Mouse (Mus musculus) stomach, embryonic 16.5 days (tissue): ENCODE data around the gene Acot3. TPM values are rescaled to one million over a fixed set of nuclear protein-coding genes. Genes with fewer than 3 reads are reported as not detected.
"Not testable (repeated sequence)": the region's sequence is repeated elsewhere in the genome, so short reads cannot be mapped to it uniquely, and the experiment has no call there.

Experiments
- ATAC-seq: fragments of 200-750 bp; cut with Nextera tagmentation; 2 replicates; pipeline ENCODE4 v1.8.0; 2017; ENCODE audit warnings: moderate number of reproducible peaks, moderate TSS enrichment; ENCODE audit not compliant: insufficient read depth, low FRiP score
- H3K27ac ChIP-seq: fragments of 300-500 bp; sonication (generic); 2 replicates; pipeline ENCODE4 v1.5.1; 2014; ENCODE audit warnings: low read length
- H3K27me3 ChIP-seq: fragments of 300-500 bp; sonication (generic); 2 replicates; pipeline ENCODE4 v1.6.1; 2014; ENCODE audit warnings: low read length, control low read depth, mixed read lengths; ENCODE audit not compliant: control insufficient read depth, insufficient read depth
- H3K36me3 ChIP-seq: fragments of 300-500 bp; sonication (generic); 2 replicates; pipeline ENCODE4 v1.6.1; 2014; ENCODE audit warnings: low read length; ENCODE audit not compliant: control insufficient read depth, insufficient read depth
- H3K4me1 ChIP-seq: fragments of 300-500 bp; sonication (generic); 2 replicates; pipeline ENCODE4 v1.6.1; 2014; ENCODE audit warnings: low read length, control low read depth, mixed read lengths; ENCODE audit not compliant: control insufficient read depth, insufficient read depth
- H3K4me2 ChIP-seq: fragments of 300-500 bp; sonication (generic); 2 replicates; pipeline ENCODE4 v1.6.1; 2014; ENCODE audit warnings: low read depth, low read length, mixed read lengths
- H3K4me3 ChIP-seq: fragments of 300-500 bp; sonication (generic); replicated peaks from 2 replicates; pipeline ENCODE4 v1.5.1; 2014; ENCODE audit warnings: mild to moderate bottlenecking, low read length
- H3K9ac ChIP-seq: fragments of 300-500 bp; sonication (generic); 2 replicates; pipeline ENCODE4 v1.6.1; 2014; ENCODE audit warnings: low read length
- H3K9me3 ChIP-seq: fragments of 300-500 bp; sonication (generic); replicated peaks from 2 replicates; pipeline ENCODE4 v1.6.1; 2016; ENCODE audit warnings: low read length, control low read depth; ENCODE audit not compliant: control insufficient read depth
- WGBS: fragments of 180-500 bp; shearing (Covaris S2); extraction: QIAGEN DNeasy Blood & Tissue Kit; methylation state at CpG from one replicate; pipeline ENCODE4 v1.1.7; 2014; 5-methylcytosine and 5-hydroxymethylcytosine counted together
- polyA plus RNA-seq: library from polyadenylated mRNA; unstranded; fragments of >200 nt; fragmentation: Nextera tagmentation; extraction: Ambion mirVana; gene quantifications from 2 replicates; pipeline ENCODE4 v1.2.1, GENCODE M21; 2015

The Acot3 gene
- polyA plus RNA-seq, 1 experiment from 2014 or later, result 1.4 TPM

DNA sequence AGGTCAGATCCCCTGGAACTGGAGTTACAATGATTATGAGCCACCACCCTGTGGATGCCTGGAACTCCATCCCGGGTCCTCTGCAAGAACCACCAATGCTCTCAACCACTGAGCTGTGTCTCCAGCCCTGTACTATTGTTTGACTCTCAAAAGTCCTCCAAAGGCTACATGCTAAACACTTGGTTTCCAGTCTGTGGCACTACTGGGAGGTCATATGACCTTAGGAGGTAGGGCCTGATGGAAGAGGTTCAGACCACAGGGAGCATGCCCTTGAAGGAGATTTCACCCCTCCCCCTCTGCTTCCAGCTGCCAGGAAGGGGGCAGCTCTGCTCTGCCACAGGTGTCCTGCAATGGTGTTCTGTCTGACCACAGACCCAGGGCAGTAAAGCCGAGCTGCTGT is 18.6 kb upstream of the Acot3 start:
- H3K27me3 ChIP-seq, H3K27ac ChIP-seq, H3K4me1 ChIP-seq, H3K4me2 ChIP-seq, H3K4me3 ChIP-seq, H3K36me3 ChIP-seq, ATAC-seq, H3K9me3 ChIP-seq, H3K9ac ChIP-seq: not testable (repeated sequence)
- WGBS, result 80% methylated on average over 2 of the region's 2 CpGs

DNA sequence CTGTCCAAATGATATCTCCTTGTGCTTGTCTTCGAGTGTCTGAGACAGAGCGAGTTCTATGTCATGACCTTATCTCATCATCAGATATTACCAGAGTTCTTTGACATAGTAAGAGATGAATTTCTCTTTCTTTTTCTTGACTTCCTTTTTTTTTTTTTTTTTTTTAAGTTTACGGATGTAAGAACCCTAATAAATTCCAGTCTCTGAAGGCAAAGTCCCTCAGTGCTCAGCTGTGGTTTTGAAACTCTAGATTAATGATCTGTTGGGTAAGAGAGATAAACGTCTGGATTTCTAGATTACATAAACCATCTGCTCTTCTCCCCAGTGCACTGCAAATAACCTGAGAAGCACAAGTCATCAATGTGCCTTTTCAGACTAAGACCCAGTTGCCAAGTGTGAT is 17.8 kb upstream of the Acot3 start:
- Histone ChIP-seq H3K27ac (no peak overlapping the region), H3K4me1 (no peaks in the 10 kb centered on the region), H3K36me3 (no peaks in the 10 kb centered on the region), H3K9me3 (no peaks in the 10 kb centered on the region), H3K27me3 (no peaks in the 10 kb centered on the region), H3K4me3 (no peak overlapping the region), H3K9ac (no peak overlapping the region), H3K4me2 (no peak overlapping the region)
- no peak for ATAC-seq
- WGBS, result 35% methylated on average over 4 of the region's 4 CpGs

DNA sequence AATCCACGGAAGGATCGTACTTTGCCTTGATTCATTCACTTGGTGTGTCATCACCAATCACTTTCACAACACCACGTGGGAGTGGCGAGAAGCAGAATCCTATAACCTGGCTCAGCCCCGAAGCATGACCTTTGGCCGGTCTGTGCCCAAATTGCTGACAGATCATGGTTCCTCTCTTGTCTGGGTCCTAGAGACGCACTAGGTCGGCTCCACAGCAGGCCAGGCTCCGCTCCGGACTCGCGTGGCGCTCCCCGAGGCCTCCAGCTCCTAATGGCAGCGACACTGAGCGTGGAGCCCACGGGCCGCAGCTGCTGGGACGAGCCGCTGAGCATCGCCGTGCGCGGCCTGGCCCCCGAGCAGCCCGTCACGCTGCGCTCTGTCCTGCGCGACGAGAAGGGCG is 13.7 kb upstream of the Acot3 start, which contains the start of gene Acot4:
Gene Acot4, plus strand, starts transcription at position 139 of the 400 bp plus-strand sequence.
- not testable (repeated sequence) for H3K27me3 ChIP-seq, H3K27ac ChIP-seq, H3K4me1 ChIP-seq, H3K36me3 ChIP-seq, H3K9me3 ChIP-seq
- Histone ChIP-seq H3K4me3 (peak within 1 kb of the TSS; percentile 50), H3K4me2 (peak within 1 kb of the TSS; percentile 65), H3K9ac (peak within 1 kb of the TSS; percentile 73)
- ATAC-seq, result peak; percentile 40; the same call in 1 of the 2 replicates
- 7% methylated on average over 25 of the region's 32 CpGs for WGBS

DNA sequence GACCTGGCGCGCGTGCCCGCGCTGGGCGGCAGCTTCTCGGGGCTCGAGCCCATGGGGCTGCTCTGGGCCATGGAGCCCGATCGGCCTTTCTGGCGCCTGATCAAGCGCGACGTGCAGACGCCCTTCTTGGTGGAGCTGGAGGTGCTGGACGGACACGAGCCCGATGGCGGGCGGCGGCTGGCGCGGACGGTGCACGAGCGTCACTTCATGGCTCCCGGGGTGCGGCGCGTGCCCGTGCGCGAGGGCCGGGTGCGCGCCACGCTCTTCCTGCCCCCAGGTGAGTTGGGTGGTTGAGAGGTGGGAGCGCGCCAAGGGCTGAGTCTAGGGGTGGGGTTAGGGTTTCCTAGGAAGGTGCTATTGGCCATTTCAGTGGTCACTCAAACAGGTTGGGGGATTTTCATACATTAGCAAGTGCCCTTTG is 13.2 kb upstream of the Acot3 start, which contains the start of gene Gm49366:
Gene Gm49366, plus strand, starts transcription at position 245 of the 421 bp plus-strand sequence.
- not testable (repeated sequence) for H3K9me3 ChIP-seq, H3K36me3 ChIP-seq, H3K4me1 ChIP-seq, H3K27me3 ChIP-seq, H3K27ac ChIP-seq
- peak; percentile 71; the same call in 1 of the 2 replicates for ATAC-seq
- WGBS, result 6% methylated on average over 39 of the region's 39 CpGs
- H3K4me3 ChIP-seq, result peak within 1 kb of the TSS; percentile 50
- H3K9ac ChIP-seq, result peak within 1 kb of the TSS; percentile 73
- peak within 1 kb of the TSS; percentile 65 for H3K4me2 ChIP-seq

DNA sequence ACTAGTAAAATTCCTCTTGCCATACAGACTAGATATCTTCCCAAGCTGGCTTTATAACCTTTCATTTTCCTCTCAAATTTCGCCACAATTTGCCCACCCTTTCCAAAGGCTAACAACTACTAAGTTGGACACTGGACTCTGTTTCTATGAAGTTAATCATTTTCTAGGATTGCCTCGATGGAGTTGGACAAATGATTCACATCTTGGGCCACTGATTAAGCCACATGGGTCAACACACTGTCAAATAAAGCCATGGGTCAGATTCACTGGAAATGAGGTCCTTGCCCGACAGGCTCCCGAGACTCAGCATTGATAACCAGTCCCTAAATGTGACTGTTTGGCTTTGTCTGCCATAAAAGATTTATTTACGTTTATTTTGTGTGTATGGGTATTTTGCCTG is 9.7 kb upstream of the Acot3 start:
- Histone ChIP-seq H3K4me1 (no peaks in the 10 kb centered on the region), H3K4me2 (no peak overlapping the region), H3K4me3 (no peak overlapping the region), H3K9ac (no peak overlapping the region), H3K27ac (no peak overlapping the region), H3K9me3 (no peaks in the 10 kb centered on the region), H3K27me3 (no peaks in the 10 kb centered on the region), H3K36me3 (no peaks in the 10 kb centered on the region)
- no peak for ATAC-seq
- 71% methylated on average over 5 of the region's 5 CpGs for WGBS

DNA sequence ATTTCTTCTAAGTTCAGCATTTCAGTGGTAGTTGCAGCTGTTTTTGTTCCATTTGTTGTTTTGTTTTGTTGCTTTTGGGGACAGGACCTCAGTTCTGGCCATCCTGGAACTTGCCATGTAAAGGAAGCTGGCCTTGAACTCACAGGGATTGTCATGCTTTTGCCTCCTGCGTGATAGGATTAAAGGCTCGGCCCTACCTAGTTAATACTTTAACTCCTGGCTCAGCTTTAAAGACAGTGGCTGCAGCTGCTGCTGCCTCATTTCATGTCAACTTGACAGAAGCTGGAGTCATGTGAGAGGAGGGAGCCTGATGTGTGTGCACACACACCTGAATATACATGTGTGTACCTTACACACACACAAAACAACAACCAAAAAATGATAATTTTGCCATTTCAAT is 7.9 kb upstream of the Acot3 start:
- 48% methylated on average over 2 of the region's 2 CpGs for WGBS
- H3K27me3 ChIP-seq, result no peaks in the 10 kb centered on the region
- peaks cover 3% of the 10 kb centered on the region; the same call in 1 of the 2 replicates for H3K36me3 ChIP-seq
- H3K9me3 ChIP-seq, result peaks cover 4% of the 10 kb centered on the region; the same call in 1 of the 2 replicates
- H3K27ac ChIP-seq, result no peak overlapping the region
- no peak overlapping the region for H3K9ac ChIP-seq
- no peak overlapping the region for H3K4me3 ChIP-seq
- ATAC-seq, result no peak
- H3K4me1 ChIP-seq, result no peaks in the 10 kb centered on the region
- H3K4me2 ChIP-seq, result no peak overlapping the region

DNA sequence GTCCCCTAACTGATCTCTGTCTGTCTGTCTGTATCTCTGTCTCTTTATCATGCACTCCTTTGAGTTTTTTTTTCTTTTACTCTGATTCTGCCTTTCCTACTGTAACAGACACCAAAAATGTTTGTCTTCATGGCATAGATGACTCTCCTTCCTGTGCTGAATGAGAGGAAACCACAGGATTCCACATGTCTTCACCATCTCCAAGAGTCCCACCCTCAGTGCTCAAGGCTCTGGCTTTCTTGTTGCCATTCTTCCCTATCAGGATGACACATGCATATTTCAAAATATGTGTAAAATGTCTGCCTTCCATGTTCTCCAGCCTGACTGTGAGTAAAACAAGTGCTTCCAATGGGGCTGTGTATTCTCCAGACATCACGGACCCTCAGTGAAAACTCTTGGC is 5.0 kb upstream of the Acot3 start:
- no peak overlapping the region for H3K4me3 ChIP-seq
- H3K27ac ChIP-seq, result no peak overlapping the region
- 87% methylated on average over 1 of the region's 1 CpGs for WGBS
- H3K9me3 ChIP-seq, result peaks cover 4% of the 10 kb centered on the region; the same call in 1 of the 2 replicates
- no peak overlapping the region for H3K9ac ChIP-seq
- H3K36me3 ChIP-seq, result peaks cover 3% of the 10 kb centered on the region; the same call in 1 of the 2 replicates
- no peak for ATAC-seq
- H3K4me1 ChIP-seq, result no peaks in the 10 kb centered on the region
- no peak overlapping the region for H3K4me2 ChIP-seq
- H3K27me3 ChIP-seq, result no peaks in the 10 kb centered on the region

DNA sequence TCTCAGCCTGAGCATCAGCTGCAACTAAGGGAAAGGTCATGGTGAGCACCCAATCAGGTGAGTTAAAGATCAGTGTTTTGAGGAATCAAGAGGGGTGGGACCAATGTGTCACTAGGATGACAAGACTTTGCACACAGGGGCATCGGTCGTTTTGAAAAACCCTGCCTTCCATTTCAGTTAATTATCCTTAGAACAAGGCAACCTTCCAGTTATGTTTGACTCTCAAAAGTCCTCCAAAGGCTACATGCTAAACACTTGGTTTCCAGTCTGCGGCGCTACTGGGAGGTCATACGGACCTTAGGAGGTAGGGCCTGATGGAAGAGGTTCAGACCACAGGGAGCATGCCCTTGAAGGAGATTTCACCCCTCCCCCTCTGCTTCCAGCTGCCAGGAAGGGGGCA is 1.2 kb upstream of the Acot3 start:
- 75% methylated on average over 5 of the region's 5 CpGs for WGBS
- not testable (repeated sequence) for H3K9me3 ChIP-seq, H3K36me3 ChIP-seq, H3K4me3 ChIP-seq, H3K27ac ChIP-seq, H3K9ac ChIP-seq, H3K4me1 ChIP-seq, ATAC-seq, H3K27me3 ChIP-seq, H3K4me2 ChIP-seq

DNA sequence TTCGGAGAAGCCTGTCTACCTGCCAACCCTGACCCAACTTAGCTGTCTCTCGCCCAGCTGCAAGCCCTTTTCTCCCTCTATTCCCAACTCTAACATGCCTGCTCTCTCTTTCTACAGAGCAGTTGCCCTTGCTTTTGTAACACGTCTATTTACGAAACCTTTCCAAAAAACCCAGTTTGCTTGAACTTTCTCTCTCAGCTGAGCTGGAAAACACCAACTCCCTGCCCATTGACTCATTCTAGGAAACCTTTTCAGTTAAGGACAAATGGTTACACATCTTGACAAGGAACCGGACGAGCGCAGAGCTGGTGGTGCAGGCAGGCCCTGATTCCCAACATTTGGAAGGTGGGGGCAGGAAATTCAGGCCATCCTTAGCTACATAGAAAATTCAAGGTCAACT is 665 bp downstream of the Acot3 start:
- H3K27ac ChIP-seq, result no peak overlapping the region
- no peak for ATAC-seq
- H3K4me3 ChIP-seq, result no peak overlapping the region
- peaks cover 4% of the 10 kb centered on the region; the same call in 1 of the 2 replicates for H3K9me3 ChIP-seq
- 0 out of 2 replicates have a peak, but pooled peaks cover 2% of the 10 kb centered on the region for H3K4me1 ChIP-seq
- H3K4me2 ChIP-seq, result no peak overlapping the region
- H3K27me3 ChIP-seq, result 0 out of 2 replicates have a peak, but pooled peaks cover 3% of the 10 kb centered on the region
- no peak overlapping the region for H3K9ac ChIP-seq
- WGBS, result 85% methylated on average over 7 of the region's 7 CpGs
- peaks cover 3% of the 10 kb centered on the region; the same call in 1 of the 2 replicates for H3K36me3 ChIP-seq
